In genomic region chr15:78511951-78512350, GRCm38 (mm10) we compare ENCODE assay signal across 32 mouse cellular contexts. TPM values are rescaled to one million over a fixed set of nuclear protein-coding genes. Genes with fewer than 3 reads are reported as not detected.
DNase-seq lines count a peak whose midpoint lies in the region; ATAC-seq and TF ChIP-seq lines count a peak whose summit lies in the region.
"Had no signal": no experiment of that assay in that cellular context is flagged by ENCODE, and none has a peak within 500 bp of the region (broad histone marks: within the 10 kb centered on the region; RNA-seq: fewer than 3 reads in every experiment).

No protein-coding gene starts in this region.

- WGBS in kidney, embryonic 14.5 days = 46% methylated on average over 7 of the region's 7 CpGs
- WGBS in stomach, embryonic 16.5 days = 61% methylated on average over 7 of the region's 7 CpGs
- WGBS in stomach, postnatal 0 days = 62% methylated on average over 7 of the region's 7 CpGs
- 63% methylated on average over 7 of the region's 7 CpGs for WGBS in lung, postnatal 0 days

- no peaks in the 10 kb centered on the region for H3K36me3 ChIP-seq in kidney, embryonic 14.5 days (ENCODE audit: control insufficient read depth, insufficient read depth, low read length)
- H3K36me3 ChIP-seq in stomach, embryonic 16.5 days (ENCODE audit: control insufficient read depth, insufficient read depth, low read length) = no peaks in the 10 kb centered on the region
- H3K36me3 ChIP-seq in stomach, postnatal 0 days (ENCODE audit: control insufficient read depth, insufficient read depth, low read length) = no peaks in the 10 kb centered on the region
- no peaks in the 10 kb centered on the region for H3K36me3 ChIP-seq in lung, postnatal 0 days (ENCODE audit: insufficient read depth, low read length)
- H3K36me3 ChIP-seq: embryonic facial prominence, embryonic 12.5 days; G1E; heart, embryonic 12.5 days; hindbrain, embryonic 12.5 days; limb, embryonic 13.5 days; midbrain, embryonic 15.5 days had no signal

- H3K9ac ChIP-seq in kidney, embryonic 14.5 days (ENCODE audit: low read depth, low read length) = peak overlapping the region; percentile 7; the same call in 1 of the 2 replicates
- H3K9ac ChIP-seq in stomach, embryonic 16.5 days (ENCODE audit: low read length) = peak overlapping the region; percentile 25; the same call in 1 of the 2 replicates
- no peak overlapping the region for H3K9ac ChIP-seq in stomach, postnatal 0 days (ENCODE audit: low read length)
- no peak overlapping the region for H3K9ac ChIP-seq in lung, postnatal 0 days (replicated peaks; ENCODE audit: low read depth)
- H3K9ac ChIP-seq: embryonic facial prominence, embryonic 12.5 days; forebrain, postnatal 0 days; hindbrain, embryonic 12.5 days; limb, embryonic 13.5 days; midbrain, embryonic 15.5 days had no signal

- no peak overlapping the region for H3K4me2 ChIP-seq in kidney, embryonic 14.5 days (replicated peaks; ENCODE audit: low read depth, low read length)
- H3K4me2 ChIP-seq in stomach, embryonic 16.5 days (ENCODE audit: low read depth, low read length) = no peak overlapping the region
- H3K4me2 ChIP-seq in stomach, postnatal 0 days (replicated peaks; ENCODE audit: low read depth) = no peak overlapping the region
- no peak overlapping the region for H3K4me2 ChIP-seq in lung, postnatal 0 days (replicated peaks; ENCODE audit: low read depth, low read length)
- H3K4me2 ChIP-seq: embryonic facial prominence, embryonic 12.5 days; heart, embryonic 12.5 days; hindbrain, embryonic 12.5 days; limb, embryonic 13.5 days; midbrain, embryonic 15.5 days had no signal

- H3K27me3 ChIP-seq in kidney, embryonic 14.5 days (ENCODE audit: control insufficient read depth, insufficient read depth, low read length) = no peaks in the 10 kb centered on the region
- no peaks in the 10 kb centered on the region for H3K27me3 ChIP-seq in stomach, embryonic 16.5 days (ENCODE audit: control insufficient read depth, insufficient read depth, low read length)
- no peaks in the 10 kb centered on the region for H3K27me3 ChIP-seq in stomach, postnatal 0 days (ENCODE audit: control insufficient read depth, insufficient read depth, low read length)
- H3K27me3 ChIP-seq in lung, postnatal 0 days (replicated peaks; ENCODE audit: insufficient read depth, low read length) = no peaks in the 10 kb centered on the region
- H3K27me3 ChIP-seq: embryonic facial prominence, embryonic 12.5 days; heart, embryonic 12.5 days; limb, embryonic 13.5 days; midbrain, embryonic 15.5 days; Patski had no signal

- no peak overlapping the region for H3K4me3 ChIP-seq in kidney, embryonic 14.5 days (ENCODE audit: low read length)
- no peak overlapping the region for H3K4me3 ChIP-seq in stomach, embryonic 16.5 days (replicated peaks; ENCODE audit: low read length)
- no peak overlapping the region for H3K4me3 ChIP-seq in stomach, postnatal 0 days (ENCODE audit: low read depth, low read length)
- no peak overlapping the region for H3K4me3 ChIP-seq in lung, postnatal 0 days (ENCODE audit: low read depth, low read length)
- H3K4me3 ChIP-seq: embryonic facial prominence, embryonic 12.5 days; heart, embryonic 12.5 days; hindbrain, embryonic 12.5 days; limb, embryonic 13.5 days; megakaryocyte, embryonic 14.5 days; midbrain, embryonic 15.5 days had no signal

- DNase-seq in kidney, postnatal 25 days = no peak
- no peak for DNase-seq in stomach, postnatal 0 days (ENCODE audit: low spot score)
- no peak for DNase-seq in ovary, postnatal 36 days (ENCODE audit: low spot score)
- no peak for DNase-seq in lung, postnatal 0 days (ENCODE audit: low spot score)
- DNase-seq: adrenal gland, adult 2 months; cerebellum, adult 11 months; cerebellum, postnatal 25 days; forebrain, postnatal 0 days; gastrocnemius, postnatal 25 days; heart, adult 18-20 months; heart, postnatal 10 days; kidney, adult 2 months; kidney, postnatal 36 days; lung, adult 2 months; spleen, adult 18-20 months; thymus, adult 18-20 months; thymus, postnatal 4 days had no signal

- no peak for TF ChIP-seq EP300 in stomach, postnatal 0 days (optimal IDR thresholded peaks at IDR 0.05)
- TF ChIP-seq EP300 in lung, postnatal 0 days (IDR thresholded peaks at IDR 0.05) = no peak

- no peak overlapping the region for H3K27ac ChIP-seq in kidney, embryonic 14.5 days (ENCODE audit: low read depth, low read length)
- H3K27ac ChIP-seq in stomach, embryonic 16.5 days (ENCODE audit: low read length) = no peak overlapping the region
- H3K27ac ChIP-seq in stomach, postnatal 0 days (replicated peaks) = no peak overlapping the region
- H3K27ac ChIP-seq in lung, postnatal 0 days (ENCODE audit: low read length) = no peak overlapping the region
- H3K27ac ChIP-seq: embryonic facial prominence, embryonic 12.5 days; hindbrain, embryonic 12.5 days; limb, embryonic 13.5 days; midbrain, embryonic 15.5 days had no signal

- no peak for ATAC-seq in kidney, embryonic 14.5 days (ENCODE audit: low FRiP score, low TSS enrichment)
- ATAC-seq in stomach, embryonic 16.5 days (ENCODE audit: insufficient read depth, low FRiP score) = no peak
- no peak for ATAC-seq in stomach, postnatal 0 days (ENCODE audit: low FRiP score, low TSS enrichment)
- ATAC-seq in megakaryocyte, adult 5-6 weeks (ENCODE audit: poor library complexity, severe bottlenecking) = 0 out of 2 replicates have a peak, but pooled peaks have one; percentile 12
- no peak for ATAC-seq in lung, postnatal 0 days
- ATAC-seq: forebrain, postnatal 0 days; inflammation-experienced regulatory T-cells, adult 6 months; midbrain, embryonic 15.5 days; Patski had no signal

- H3K4me1 ChIP-seq in kidney, embryonic 14.5 days (ENCODE audit: control insufficient read depth, insufficient read depth, low read length) = peaks cover 22% of the 10 kb centered on the region
- peaks cover 10% of the 10 kb centered on the region; the same call in 1 of the 2 replicates for H3K4me1 ChIP-seq in stomach, embryonic 16.5 days (ENCODE audit: control insufficient read depth, insufficient read depth, low read length)
- H3K4me1 ChIP-seq in stomach, postnatal 0 days (replicated peaks; ENCODE audit: control insufficient read depth, insufficient read depth) = no peaks in the 10 kb centered on the region
- H3K4me1 ChIP-seq in lung, postnatal 0 days (ENCODE audit: insufficient read depth, low read depth, low read length) = no peaks in the 10 kb centered on the region

- no peaks in the 10 kb centered on the region for H3K9me3 ChIP-seq in kidney, embryonic 14.5 days (ENCODE audit: control insufficient read depth, low read length)
- no peaks in the 10 kb centered on the region for H3K9me3 ChIP-seq in stomach, embryonic 16.5 days (replicated peaks; ENCODE audit: control insufficient read depth, low read length)
- H3K9me3 ChIP-seq in stomach, postnatal 0 days (ENCODE audit: control insufficient read depth, low read length) = no peaks in the 10 kb centered on the region
- H3K9me3 ChIP-seq in lung, postnatal 0 days (ENCODE audit: low read length) = no peaks in the 10 kb centered on the region
- H3K9me3 ChIP-seq: embryonic facial prominence, embryonic 12.5 days; G1E; heart, embryonic 12.5 days; hindbrain, embryonic 12.5 days; limb, embryonic 13.5 days; megakaryocyte, embryonic 14.5 days; midbrain, embryonic 15.5 days had no signal

- TF ChIP-seq CTCF in stomach, postnatal 0 days (IDR thresholded peaks at IDR 0.05; ENCODE audit: low read depth) = no peak
- TF ChIP-seq CTCF in lung, postnatal 0 days (IDR thresholded peaks at IDR 0.05) = no peak

RNA-seq across cellular contexts. Expression of gene Il2rb, which starts 16.9 kb away (rescaled TPM):
- 0.07 and 0.60 TPM in 2 replicates for polyA plus RNA-seq in kidney, embryonic 14.5 days (2014; fragmentation: Nextera tagmentation; extraction: Ambion mirVana)
- polyA plus RNA-seq in stomach, embryonic 16.5 days (2015; fragmentation: Nextera tagmentation; extraction: Ambion mirVana) = 0.75 and 0.92 TPM in 2 replicates
- polyA plus RNA-seq in stomach, postnatal 0 days (2015; fragmentation: Nextera tagmentation; extraction: Ambion mirVana) = 0.24 and 0.30 TPM in 2 replicates
- total RNA-seq in megakaryocyte, adult 5-6 weeks (2015) = 7.0 and 10.5 TPM in 2 replicates
- 5.4 and 9.4 TPM in 2 replicates for total RNA-seq in megakaryocyte, adult 5-6 weeks (2017)
- 0.63 and 0.67 TPM in 2 replicates for polyA plus RNA-seq in lung, postnatal 0 days (2015; fragmentation: Nextera tagmentation; extraction: Ambion mirVana)
- total RNA-seq: gastrocnemius, postnatal 25 days had no signal
- polyA plus RNA-seq: forebrain, embryonic 11.5 days; G1E; heart, embryonic 12.5 days had no signal

RNA-seq across cellular contexts. Expression of gene C1qtnf6, which starts 19.3 kb away (rescaled TPM):
- 26.0 and 31.9 TPM in 2 replicates for polyA plus RNA-seq in kidney, embryonic 14.5 days (2014; fragmentation: Nextera tagmentation; extraction: Ambion mirVana)
- polyA plus RNA-seq in stomach, embryonic 16.5 days (2015; fragmentation: Nextera tagmentation; extraction: Ambion mirVana) = 31.3 and 35.6 TPM in 2 replicates
- 20.2 and 24.6 TPM in 2 replicates for polyA plus RNA-seq in stomach, postnatal 0 days (2015; fragmentation: Nextera tagmentation; extraction: Ambion mirVana)
- 2.4 and 2.7 TPM in 2 replicates for total RNA-seq in megakaryocyte, adult 5-6 weeks (2015)
- total RNA-seq in megakaryocyte, adult 5-6 weeks (2017) = 0.89 TPM in 1 of 2 replicates, not detected in the other
- 19.1 and 21.5 TPM in 2 replicates for polyA plus RNA-seq in lung, postnatal 0 days (2015; fragmentation: Nextera tagmentation; extraction: Ambion mirVana)
- polyA plus RNA-seq: G1E had no signal

RNA-seq across cellular contexts. Expression of gene Sstr3, which starts 32.5 kb away (rescaled TPM):
- 0.21 and 0.23 TPM in 2 replicates for polyA plus RNA-seq in kidney, embryonic 14.5 days (2014; fragmentation: Nextera tagmentation; extraction: Ambion mirVana)
- polyA plus RNA-seq in stomach, embryonic 16.5 days (2015; fragmentation: Nextera tagmentation; extraction: Ambion mirVana) = 0.12 and 0.39 TPM in 2 replicates
- polyA plus RNA-seq in stomach, postnatal 0 days (2015; fragmentation: Nextera tagmentation; extraction: Ambion mirVana) = 0.02 and 0.08 TPM in 2 replicates
- total RNA-seq in megakaryocyte, adult 5-6 weeks (2015) = 0.02 TPM in 1 of 2 replicates, not detected in the other
- not detected in 2 replicates for total RNA-seq in megakaryocyte, adult 5-6 weeks (2017)
- 0.06 and 0.10 TPM in 2 replicates for polyA plus RNA-seq in lung, postnatal 0 days (2015; fragmentation: Nextera tagmentation; extraction: Ambion mirVana)
- total RNA-seq: gastrocnemius, postnatal 25 days; heart, adult 18-20 months; neutrophil, adult 5-6 weeks had no signal
- polyA plus RNA-seq: embryonic facial prominence, embryonic 12.5 days; forebrain, embryonic 11.5 days; G1E; limb, embryonic 13.5 days had no signal

RNA-seq across cellular contexts. Expression of gene Tmprss6, which starts 43.5 kb away (rescaled TPM):
- 0.34 and 0.49 TPM in 2 replicates for polyA plus RNA-seq in kidney, embryonic 14.5 days (2014; fragmentation: Nextera tagmentation; extraction: Ambion mirVana)
- polyA plus RNA-seq in stomach, embryonic 16.5 days (2015; fragmentation: Nextera tagmentation; extraction: Ambion mirVana) = 1.8 TPM in 2 replicates
- polyA plus RNA-seq in stomach, postnatal 0 days (2015; fragmentation: Nextera tagmentation; extraction: Ambion mirVana) = 0.48 and 0.50 TPM in 2 replicates
- not detected in 2 replicates for total RNA-seq in megakaryocyte, adult 5-6 weeks (2015)
- total RNA-seq in megakaryocyte, adult 5-6 weeks (2017) = not detected in 2 replicates
- 0.20 and 0.23 TPM in 2 replicates for polyA plus RNA-seq in lung, postnatal 0 days (2015; fragmentation: Nextera tagmentation; extraction: Ambion mirVana)
- total RNA-seq: gastrocnemius, postnatal 25 days; heart, adult 18-20 months; left cerebral cortex, postnatal 14 days; neutrophil, adult 5-6 weeks had no signal
- polyA plus RNA-seq: G1E; inflammation-experienced regulatory T-cells, adult 6 months had no signal

Comparison
In these comparisons a context has a peak if more than half of its experiments do, and no peak if none do; other contexts are left out.
1. H3K9ac ChIP-seq: peak in kidney, embryonic 14.5 days (single experiment) and stomach, embryonic 16.5 days (single experiment); none in stomach, postnatal 0 days (single experiment) and lung, postnatal 0 days (single experiment).